Mouse (Mus musculus): Measurements from ENCODE around the gene Esr1.

The Esr1 gene

DNA sequence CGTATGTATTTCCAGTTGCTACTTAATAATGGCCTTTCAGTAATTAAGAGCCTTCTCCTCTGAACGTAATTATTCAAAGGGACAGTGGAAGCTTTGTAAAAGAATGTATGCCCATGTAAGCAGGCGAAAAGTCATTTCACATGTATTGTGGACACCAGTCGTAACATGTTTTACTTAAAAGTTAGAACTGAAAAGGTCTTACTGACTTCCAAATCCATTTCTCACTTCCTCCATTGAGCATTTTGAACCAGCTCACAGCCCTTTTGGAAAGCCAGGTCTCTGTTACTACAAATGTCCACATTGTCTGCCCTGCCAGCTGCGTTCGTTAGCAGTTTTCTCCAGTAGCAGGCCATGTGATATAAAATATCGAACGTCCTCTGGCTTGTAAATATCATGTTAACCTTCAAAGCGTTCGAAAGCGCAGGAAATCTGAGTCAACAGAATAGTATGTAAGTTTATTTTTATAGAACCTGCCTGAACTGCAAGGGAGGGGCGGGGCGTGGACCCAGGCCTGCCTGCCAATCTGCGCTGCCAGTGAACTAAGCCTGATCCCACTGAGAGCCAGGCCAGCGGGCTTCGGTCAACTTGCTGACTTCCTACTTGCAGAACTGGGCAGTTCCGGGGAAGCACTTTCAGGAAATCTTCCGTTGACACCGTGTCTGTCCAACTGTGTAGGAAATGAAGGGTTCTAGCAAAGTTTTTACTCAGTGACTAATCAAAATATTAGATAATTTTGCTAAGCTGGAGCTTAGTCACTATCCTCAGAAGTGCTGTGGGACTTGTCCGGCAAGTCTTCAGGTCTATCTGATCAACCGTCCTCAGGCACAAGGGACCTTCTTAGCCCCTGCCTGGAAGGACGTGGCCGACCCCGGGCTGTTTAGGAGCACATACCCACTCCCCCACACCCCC, 9.5 kb downstream of the Esr1 start:
- DNase-seq (ENCODE audit: low spot score in 2 of 2), result peak; percentile 35 to 47

- no peak for DNase-seq (ENCODE audit: low spot score in 2 of 2)
These were observed 10.1 kb downstream of the Esr1 start for GRCm38 (mm10) chr10:4621505-4621815.

- DNase-seq (ENCODE audit: low spot score in 2 of 2), result no peak
These were observed 11.9 kb downstream of the Esr1 start for GRCm38 (mm10) chr10:4623319-4623718.

- DNase-seq (ENCODE audit: low spot score in 2 of 2), result no peak
These were observed 13.2 kb downstream of the Esr1 start for GRCm38 (mm10) chr10:4624581-4624980.

- no peak for DNase-seq (ENCODE audit: low spot score in 2 of 2)
These were observed 13.9 kb downstream of the Esr1 start for GRCm38 (mm10) chr10:4625300-4625699.

DNA sequence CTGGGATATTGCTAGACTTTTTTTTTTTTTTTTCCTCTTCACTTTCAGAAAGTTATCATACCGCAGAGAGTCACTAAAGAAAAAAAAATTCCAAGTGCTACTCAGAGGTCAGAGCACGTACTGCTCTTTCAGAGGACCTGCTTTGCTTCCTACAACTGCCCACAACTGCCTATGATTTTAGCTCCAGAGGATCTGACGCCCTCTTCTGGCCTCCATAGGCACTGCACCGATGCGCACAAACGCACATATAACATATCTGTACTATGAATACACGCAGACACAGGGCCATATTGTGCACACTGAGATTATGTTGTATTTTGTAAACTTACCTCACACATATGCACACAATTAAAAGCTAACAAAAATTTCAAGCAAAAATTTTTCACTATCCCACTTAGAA, 15.0 kb downstream of the Esr1 start:
- DNase-seq (ENCODE audit: low spot score in 2 of 2), result no peak

- DNase-seq (ENCODE audit: low spot score in 2 of 2), result no peak
These were observed 15.6 kb downstream of the Esr1 start for GRCm38 (mm10) chr10:4626996-4627395.

- no peak for DNase-seq (ENCODE audit: low spot score in 2 of 2)
These were observed 16.0 kb downstream of the Esr1 start for GRCm38 (mm10) chr10:4627415-4627814.

DNA sequence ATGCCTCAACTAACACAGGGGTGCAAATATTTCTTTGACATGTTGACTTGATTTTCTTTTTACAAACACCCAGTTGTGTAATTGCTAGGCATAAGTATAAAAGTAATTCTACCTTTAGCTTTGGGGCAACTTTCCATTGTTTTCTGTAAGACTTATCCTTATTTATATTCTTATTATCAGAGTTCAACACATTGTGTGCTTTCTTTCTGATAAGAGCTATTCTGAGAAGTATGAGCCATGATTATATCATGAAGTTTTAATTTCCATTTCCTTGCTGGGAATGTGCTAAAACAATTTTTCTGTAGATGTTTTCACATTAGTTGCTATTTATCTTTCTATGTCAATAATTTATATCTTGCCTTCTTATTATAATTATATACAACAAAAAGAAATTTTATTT, 17.9 kb downstream of the Esr1 start:
- no peak for DNase-seq (ENCODE audit: low spot score in 2 of 2)

GRCm38 (mm10) chr10:4632211-4632704, 20.9 kb downstream of the Esr1 start:
- DNase-seq (ENCODE audit: low spot score in 2 of 2), result no peak

- DNase-seq (ENCODE audit: low spot score in 2 of 2), result no peak
These were observed 22.1 kb downstream of the Esr1 start for GRCm38 (mm10) chr10:4633287-4634030.

DNA sequence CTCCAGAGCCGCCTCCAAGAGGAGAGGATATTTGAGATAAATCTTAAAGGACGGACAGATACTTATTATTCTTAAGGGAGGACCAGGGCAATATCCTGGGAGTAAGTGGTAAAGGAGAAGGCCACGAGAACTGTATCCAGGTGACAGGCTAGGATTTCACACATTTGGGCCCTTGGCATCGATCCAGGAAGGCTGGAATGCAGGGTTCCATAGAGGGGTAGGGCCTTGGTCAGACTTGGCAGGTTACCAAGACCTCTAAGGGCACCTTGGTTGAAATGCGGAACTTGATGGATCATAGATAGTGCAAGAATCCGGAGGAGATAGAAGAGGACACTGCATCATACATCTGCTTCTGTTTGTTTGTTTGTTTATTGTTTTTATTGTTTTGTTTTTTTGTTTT, 24.3 kb downstream of the Esr1 start:
- DNase-seq (ENCODE audit: low spot score in 2 of 2), result no peak

DNA sequence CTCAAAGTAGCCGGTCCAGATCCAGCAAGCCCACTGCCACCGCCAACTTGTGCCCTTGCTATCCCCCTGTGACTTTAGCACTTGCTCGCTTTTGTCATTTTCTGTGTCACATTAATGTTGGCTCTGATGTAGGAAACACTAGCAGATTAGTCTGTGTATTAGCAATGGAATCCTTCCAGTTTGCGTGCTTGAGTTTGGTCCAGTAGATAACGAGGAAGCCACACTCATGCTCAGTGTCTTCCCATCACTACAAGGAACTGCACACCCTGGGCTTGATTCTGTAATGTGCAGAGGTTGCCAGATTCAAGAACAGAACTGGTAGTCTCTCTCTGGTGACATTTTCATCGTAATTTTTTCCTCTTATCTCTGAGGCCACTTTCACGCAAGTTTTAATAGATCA, 34.7 kb downstream of the Esr1 start:
- DNase-seq (ENCODE audit: low spot score in 2 of 2), result peak in 1 of 2 experiments; percentile 17

GRCm38 (mm10) chr10:4646851-4647250, 35.5 kb downstream of the Esr1 start:
- no peak for DNase-seq (ENCODE audit: low spot score in 2 of 2)

- DNase-seq (ENCODE audit: low spot score in 2 of 2), result no peak
These were observed 54.0 kb downstream of the Esr1 start for GRCm38 (mm10) chr10:4665380-4665779.

DNA sequence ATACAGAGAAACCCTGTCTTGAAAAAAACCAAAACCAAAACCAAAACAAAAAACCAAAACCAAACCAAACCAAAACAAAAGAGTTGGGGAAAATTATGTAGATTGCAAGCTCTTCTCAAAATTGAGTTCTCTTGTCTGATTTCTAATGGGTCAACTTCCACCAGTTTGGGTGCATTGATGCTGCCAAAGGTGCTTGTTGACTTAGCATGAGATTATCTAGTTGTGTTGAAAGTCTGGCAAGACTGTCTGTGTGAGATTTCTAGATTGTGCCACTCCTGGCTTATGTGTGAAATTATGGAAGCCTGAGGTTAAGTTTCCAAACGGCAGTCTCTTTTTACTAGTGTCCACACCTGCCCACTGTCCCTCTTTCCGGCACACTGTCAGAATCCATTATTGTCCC, 55.6 kb downstream of the Esr1 start:
- no peak for DNase-seq (ENCODE audit: low spot score in 2 of 2)

GRCm38 (mm10) chr10:4670053-4670452, 58.7 kb downstream of the Esr1 start:
- DNase-seq (ENCODE audit: low spot score in 2 of 2), result no peak

DNA sequence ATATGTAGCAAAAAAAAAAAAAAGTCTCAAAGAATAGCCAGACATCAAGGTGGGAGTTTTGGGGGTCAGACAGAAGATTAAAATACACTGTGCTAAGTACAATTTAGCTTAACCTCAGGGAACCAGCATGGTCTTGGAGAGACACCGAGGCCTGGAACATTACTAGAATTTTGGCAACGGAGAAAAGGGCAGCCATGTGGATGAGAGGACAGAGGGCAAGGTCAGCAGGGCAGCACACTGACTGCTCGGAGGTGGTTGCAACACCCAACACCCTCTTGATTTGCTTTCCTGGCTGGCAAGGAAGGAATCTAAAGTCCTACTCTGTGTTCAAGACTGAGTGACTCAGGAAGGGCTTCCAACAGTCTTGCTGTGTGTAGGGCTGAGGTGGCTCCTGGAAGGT, 60.5 kb downstream of the Esr1 start:
- no peak for DNase-seq (ENCODE audit: low spot score in 2 of 2)

- no peak for DNase-seq (ENCODE audit: low spot score in 2 of 2)
These were observed 62.0 kb downstream of the Esr1 start for GRCm38 (mm10) chr10:4673311-4673816.

- peak; percentile 19 to 32 for DNase-seq (ENCODE audit: low spot score in 2 of 2)
These were observed 63.7 kb downstream of the Esr1 start for GRCm38 (mm10) chr10:4674983-4675592.

GRCm38 (mm10) chr10:4683106-4683505, 71.7 kb downstream of the Esr1 start:
- peak in 1 of 2 experiments; percentile 21 for DNase-seq (ENCODE audit: low spot score in 2 of 2)

DNA sequence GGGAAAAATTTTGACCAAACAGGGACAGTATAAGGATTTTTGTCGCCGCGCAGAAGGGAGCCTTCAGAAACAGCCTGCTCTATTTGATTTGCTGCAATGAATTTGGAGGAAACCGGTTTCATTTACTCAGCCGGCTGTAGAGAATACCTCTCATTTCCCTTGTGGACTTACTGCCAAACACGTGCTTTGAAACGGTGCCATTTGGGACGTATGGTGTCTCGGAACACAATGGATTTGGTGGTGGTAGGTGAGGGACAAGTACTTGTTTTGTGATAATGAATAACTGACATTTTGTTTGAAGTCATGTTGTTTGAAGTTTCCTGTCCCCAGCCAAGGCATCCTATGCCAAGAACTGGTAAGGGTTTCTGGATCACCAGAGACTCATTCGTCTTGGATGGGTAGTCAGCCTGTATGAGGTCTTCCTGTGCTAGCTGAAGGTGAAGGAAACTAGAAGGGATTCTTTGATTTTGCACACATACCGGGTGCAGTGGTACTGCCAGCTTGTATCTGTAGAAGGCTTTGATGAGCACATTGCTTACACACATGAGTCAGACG, 72.4 kb downstream of the Esr1 start:
- no peak for DNase-seq (ENCODE audit: low spot score in 2 of 2)

Data from heart, adult 9 months (tissue).